Mouse (Mus musculus) left cerebral cortex, postnatal 4 days (tissue): ENCODE data around the gene Crocc. TPM values are rescaled to one million over a fixed set of nuclear protein-coding genes. Genes with fewer than 3 reads are reported as not detected.

Experiments
- DNase-seq: peaks from one replicate; pipeline ENCODE4 v3.0.0-alpha.2; 2022
- intact Hi-C: fragments of 180-260 bp; cut with DNase I; formaldehyde crosslinking; loops from one replicate; pipeline ENCODE4 v1.15.1; 2025
- total RNA-seq, 2 experiments: library from RNA; stranded (reverse); gene quantifications; 2 replicates each; pipeline ENCODE4 v1.2.3; 2021

The Crocc gene
- total RNA-seq, 2 experiments from 2014 or later = 36.7 to 37.2 TPM

DNA sequence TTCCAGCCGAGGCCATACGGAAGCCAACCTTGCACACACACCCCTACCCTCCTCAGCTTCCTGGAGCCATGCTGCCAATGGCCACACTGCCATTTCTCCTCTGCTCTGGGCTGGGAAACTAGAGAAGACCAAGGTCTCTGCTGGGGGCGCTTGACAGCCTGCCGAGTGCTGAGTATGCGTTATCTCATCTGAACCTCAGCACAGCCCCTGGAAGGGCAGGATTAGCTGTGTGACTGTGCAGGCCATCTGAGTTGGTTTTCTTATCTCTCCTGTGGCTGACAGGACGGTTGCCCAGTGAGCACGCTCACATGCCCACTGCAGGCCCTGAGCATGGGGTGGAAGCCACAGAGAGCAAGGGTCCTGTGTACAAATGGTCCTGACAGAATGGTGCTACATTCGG lies 8.3 kb upstream of the Crocc start:
- no peak for DNase-seq
- intact Hi-C loops = no loop called here

- DNase-seq = no peak
- intact Hi-C loops = no loop called here
Observed at GRCm38 (mm10) chr4:141067516-141068046, 7.2 kb upstream of the Crocc start.

DNA sequence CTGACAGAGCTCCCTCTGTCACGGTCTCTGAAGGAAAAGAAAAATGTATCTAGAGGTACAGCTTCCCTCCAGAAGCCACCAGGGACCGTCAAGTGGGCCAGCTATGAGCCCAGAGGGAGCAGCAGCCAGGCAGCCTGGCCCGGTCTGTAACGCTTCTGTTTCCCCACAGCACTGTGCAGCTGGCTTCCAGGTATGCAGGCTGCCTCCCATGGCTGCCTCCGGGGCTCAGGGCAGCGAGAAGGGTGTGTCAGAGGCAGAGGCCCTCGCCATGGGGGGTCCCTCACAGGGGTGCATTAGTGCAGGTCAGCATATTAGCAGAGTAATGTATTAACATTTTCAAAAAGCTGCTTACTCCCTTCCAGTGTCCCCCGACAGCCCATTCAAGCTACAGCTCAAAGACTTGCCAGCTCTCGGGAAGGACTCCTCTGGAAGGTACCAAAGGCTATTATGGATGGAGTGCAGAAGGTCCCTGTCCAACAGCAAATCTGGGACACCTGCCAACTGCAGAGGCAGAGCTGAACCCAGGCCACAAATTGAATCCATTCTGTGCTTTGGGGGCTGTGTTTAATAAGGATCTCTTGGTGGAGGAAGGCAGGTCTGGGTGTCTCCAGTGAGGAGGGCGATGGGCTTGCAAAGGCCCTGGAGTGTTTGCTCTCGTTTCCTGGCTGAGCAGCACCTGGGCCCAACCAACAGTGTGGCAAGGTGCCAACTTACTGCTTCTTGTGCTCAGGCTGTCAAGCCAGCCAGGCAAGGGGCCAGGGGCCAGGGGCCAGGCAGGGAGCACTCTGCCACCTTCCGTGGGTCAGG lies 6.6 kb upstream of the Crocc start:
- peak; percentile 71 for DNase-seq
- intact Hi-C loops = no loop called here

GRCm38 (mm10) chr4:141065123-141065522 lies 4.8 kb upstream of the Crocc start:
- peak; percentile 87 for DNase-seq
- intact Hi-C loops = no loop called here

DNA sequence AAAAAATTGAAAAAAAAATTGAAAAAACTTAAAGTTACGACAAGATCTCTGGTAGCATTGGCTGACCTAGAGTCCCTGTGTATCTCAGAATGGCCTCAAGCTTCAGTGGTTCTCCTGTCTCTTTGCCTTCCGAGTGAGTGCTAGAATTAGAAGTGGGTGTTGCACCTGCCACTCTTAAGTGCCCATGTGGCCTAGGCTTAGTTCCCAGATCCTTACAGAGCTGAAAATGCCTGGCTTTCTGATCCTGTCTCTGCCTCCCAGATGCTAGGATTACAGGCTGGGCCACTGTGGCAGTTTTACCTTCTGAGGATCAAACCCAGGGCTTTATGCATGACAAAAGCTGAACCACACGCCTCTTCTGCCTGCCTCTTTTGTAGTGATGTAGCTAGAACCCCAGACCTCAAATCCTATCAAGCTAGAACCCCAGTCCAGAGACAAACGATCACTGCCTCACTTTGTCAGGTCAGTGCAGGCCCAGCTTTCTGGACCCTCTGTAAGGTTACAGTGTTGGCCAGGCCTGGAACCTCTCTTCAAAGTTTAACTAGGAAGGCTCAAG lies 3.8 kb upstream of the Crocc start:
- DNase-seq = no peak
- intact Hi-C loops = no loop called here

- intact Hi-C loops = no loop called here
- DNase-seq = no peak
Observed at GRCm38 (mm10) chr4:141059616-141060425, 529 bp downstream of the Crocc start.

DNA sequence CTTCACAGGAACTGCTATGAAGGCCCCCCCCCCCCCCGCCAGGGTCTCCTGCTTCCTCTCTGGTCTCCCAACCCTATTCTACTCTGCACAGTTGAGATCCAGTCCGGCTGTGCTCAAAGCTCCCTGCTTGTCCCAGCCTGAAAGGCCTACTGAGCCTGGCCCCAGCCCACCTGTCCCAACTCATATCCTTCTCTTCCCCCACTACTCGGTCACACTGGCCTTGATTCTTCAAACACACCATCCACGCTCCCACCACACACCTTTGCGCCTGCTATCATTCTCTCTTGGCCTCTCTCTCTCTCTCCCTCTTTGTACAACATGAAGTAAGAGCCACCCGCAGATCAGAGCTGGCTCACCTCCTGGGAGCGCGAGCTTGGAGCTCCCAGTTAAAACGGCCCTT lies 1.5 kb downstream of the Crocc start:
- intact Hi-C loops = no loop called here
- no peak for DNase-seq

GRCm38 (mm10) chr4:141056970-141057369 lies 3.4 kb downstream of the Crocc start:
- intact Hi-C loops = no loop called here
- DNase-seq = no peak

DNA sequence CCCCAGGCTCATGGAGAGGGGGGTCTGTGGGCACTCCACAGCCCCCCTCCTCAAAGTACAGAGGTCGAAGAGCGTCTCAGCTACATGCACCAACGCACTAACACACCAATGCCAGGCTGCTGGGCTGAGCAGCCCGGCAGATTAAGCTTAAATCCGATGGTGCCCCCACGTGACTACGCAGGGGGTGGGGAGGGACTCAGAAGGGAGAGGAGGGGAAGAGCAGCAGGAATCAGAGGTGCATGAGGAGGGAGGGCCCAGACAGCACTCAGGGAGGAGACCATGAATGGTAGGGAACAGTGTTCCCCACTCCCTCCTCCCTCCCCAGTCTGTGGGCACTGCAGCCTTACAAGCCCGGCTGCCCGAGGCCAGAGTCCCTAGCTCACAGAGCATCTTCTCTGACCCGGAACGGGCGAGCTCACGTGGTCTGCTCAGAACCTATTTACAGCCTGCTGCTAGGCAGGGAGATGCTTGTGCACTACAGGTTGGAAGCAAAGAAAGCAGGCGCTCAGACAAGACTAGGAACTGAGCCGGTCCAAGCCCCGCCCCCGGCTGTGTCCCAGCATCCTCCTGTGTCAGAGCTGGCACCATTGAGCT lies 6.7 kb downstream of the Crocc start:
- peak; percentile 64 for DNase-seq
- intact Hi-C loops = no loop called here

DNA sequence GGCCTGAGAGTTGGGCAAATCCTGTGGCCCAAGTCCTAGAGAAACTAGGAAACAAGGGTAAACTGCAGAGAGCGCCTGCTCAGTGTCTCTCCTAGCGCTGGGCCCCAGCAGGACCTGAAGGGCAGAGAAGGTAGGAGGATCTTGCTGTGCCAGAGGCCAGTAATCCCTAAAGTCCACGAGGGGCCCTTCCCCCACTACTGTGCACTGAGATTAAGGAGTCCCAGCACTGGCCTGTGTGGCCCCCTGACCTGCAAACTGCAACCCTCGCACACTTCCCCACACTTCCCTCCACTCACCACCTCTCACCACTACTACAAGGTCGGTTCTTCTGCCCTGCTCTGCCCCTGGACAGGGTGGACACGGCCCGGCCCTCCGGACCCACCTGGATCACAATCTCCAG lies 7.2 kb downstream of the Crocc start:
- intact Hi-C loops = no loop called here

DNA sequence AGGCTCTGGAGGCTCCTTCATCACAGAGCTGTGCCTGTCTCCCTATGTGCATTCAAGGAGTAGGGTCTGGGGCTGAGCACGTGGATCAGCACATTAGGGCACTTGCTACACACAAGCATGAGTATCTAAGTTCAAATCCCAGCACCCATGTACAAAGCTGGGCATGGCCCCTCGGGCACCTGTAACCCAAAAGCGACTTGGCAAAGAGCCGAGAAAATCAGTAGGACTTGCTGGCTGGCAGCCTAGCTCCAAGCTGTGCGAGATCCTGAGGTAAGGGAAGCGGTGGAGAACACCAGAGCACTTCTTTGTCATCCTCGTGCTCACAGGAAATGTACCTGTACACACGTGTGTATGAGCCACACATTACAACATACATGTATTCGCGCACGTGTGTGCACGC lies 7.9 kb downstream of the Crocc start:
- DNase-seq = no peak
- intact Hi-C loops = no loop called here

More for the DNA sequence above, 7.2 kb downstream of the Crocc start:
- DNase-seq = no peak

GRCm38 (mm10) chr4:141049476-141049835 lies 10.9 kb downstream of the Crocc start:
- DNase-seq = peak; percentile 49
- intact Hi-C loops = no loop called here

DNA sequence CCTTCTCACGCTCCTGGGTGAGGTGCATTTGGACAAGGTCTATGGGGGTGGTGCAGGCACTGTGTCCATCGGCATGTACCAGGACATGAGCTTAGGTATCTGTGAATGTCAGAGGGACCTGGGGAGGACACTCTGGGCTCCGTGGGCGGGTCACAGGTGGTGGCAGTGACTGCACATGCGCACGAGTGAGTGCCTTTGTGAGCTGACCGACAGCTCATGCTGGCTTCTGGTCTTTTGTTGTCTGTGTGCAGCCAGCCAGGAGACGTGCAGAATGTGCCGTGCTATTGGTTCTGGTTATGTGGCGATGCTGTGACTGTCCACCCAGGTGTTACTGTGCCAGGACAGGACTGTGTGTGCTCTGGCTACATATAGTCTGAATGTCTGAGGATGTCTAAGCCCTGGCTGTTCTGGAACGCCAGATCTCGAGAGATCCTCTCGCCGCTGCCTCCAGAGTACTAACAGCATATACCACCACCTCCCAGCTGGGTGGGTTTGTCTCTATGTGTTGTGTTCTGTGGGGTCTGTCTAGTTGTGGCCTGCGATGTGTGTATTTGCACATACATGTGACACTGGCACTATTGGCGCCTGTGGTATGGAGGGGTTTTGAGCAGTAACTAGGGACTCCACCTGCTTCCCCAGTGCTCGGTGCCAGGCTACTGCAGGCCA lies 11.4 kb downstream of the Crocc start:
- DNase-seq = no peak
- intact Hi-C loops = no loop called here

DNA sequence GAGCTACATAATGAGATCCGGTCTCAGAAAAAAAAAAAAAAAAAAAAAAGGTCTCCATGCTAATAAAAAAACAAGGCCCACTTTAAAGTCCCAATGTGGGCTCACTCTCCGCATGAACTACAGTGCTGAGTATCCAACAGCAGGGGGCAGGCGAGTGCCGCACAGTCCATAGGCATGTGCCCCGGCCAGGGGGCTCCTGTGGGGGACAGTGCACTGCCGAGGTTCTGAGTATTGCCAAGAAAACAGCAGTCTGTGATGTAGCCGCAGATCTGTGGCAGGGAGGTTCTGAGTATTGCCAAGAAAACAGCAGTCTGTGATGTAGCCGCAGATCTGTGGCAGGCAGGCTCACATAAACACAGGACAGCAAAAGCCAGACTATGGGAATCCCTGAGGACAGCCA lies 15.5 kb downstream of the Crocc start:
- intact Hi-C loops = no loop called here
- DNase-seq = peak; percentile 77

DNA sequence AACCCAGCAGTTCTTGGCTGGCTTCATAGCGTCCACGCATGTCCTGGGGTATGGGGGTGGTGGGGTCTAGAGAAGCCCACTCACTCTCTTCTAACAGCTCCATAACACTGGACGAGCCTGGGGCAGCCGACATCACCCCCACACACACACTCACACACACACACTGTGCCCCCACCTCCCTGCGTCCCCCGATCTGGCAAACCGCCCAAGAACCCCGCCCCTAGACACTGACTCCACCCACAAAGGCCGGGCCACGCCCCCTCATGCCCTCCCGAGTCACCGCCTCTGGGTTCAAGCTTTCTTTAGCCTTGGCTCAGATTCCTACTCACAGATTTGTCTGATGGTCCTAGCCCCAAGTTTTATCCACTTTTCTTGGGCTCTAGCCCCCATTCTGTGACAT lies 19.2 kb downstream of the Crocc start:
- intact Hi-C loops = no loop called here
- DNase-seq = no peak

- intact Hi-C loops = loop anchor here (5.0 kb wide), 1 partner anchor 72 kb away; the partner anchor contains the start of gene Sdhb
Observed at GRCm38 (mm10) chr4:141033606-141034549, 26.5 kb downstream of the Crocc start.

GRCm38 (mm10) chr4:141031733-141032132 lies 28.6 kb downstream of the Crocc start:
- DNase-seq = peak; percentile 86
- intact Hi-C loops = loop anchor here (5.0 kb wide), 1 partner anchor 69 kb away; the partner anchor contains the start of gene Sdhb

More at GRCm38 (mm10) chr4:141033606-141034549, 26.5 kb downstream of the Crocc start:
- DNase-seq = peak; percentile 48

DNA sequence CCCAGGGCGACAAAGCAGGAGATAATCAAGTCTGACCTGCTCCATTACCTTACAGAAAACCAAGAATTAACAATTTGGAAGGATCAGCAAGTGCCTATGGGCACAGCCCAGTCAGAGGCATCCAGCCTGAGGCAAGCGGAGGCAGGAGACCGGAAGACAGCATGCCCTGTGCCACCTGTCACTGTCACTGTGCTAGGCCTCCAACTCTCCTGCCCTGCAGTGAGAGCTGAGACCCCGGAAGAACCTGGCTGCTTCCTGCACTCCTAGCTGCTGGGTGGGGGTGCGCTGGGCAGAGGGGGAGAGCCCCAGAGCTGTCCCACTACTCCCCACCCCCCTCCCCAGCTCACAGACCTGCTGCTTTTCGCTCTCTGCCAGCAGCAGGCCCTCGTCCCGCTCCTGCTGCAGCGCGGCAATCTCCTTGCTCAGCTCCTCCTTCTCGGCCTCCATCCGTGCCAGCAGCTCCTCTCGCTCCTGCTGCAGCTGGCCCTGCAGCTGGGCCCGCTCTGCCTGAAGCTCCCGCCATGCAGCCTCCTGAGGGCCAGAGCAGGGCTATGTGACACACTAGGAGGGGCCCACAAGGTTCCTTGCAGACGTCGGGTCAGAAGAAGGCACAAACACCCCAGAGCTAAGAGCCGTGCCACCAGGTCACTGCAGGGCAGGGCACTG lies 29.7 kb downstream of the Crocc start:
- intact Hi-C loops = loop anchor here (5.0 kb wide), 1 partner anchor 68 kb away; the partner anchor contains the start of gene Sdhb
- DNase-seq = no peak

- intact Hi-C loops = no loop called here
- DNase-seq = no peak
Observed at GRCm38 (mm10) chr4:141024992-141025391, 35.4 kb downstream of the Crocc start.
